Comparison of ENCODE assay signal across 9 mouse cellular contexts in the genomic region with DNA sequence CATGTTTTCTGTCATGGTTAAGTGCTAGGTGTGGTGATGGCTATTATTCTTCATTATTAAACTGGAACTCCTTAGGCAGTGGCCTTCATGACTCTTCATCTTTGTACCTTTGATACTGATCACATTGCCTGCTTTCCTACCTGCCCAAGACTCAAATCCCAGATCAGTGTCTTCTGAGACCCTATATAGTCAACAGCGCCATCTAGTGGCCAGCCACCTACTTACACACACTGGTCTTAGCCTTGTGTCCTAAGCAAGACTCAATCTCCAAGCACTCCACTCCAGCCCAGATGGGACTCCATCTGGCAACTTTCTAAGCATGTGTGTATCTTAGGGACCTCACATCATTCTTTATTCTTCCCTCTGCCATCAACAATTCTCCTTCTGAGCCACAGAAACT.
DNase-seq lines count a peak whose midpoint lies in the region; ATAC-seq and TF ChIP-seq lines count a peak whose summit lies in the region.
"Had no signal": no experiment of that assay in that cellular context is flagged by ENCODE, and none has a peak within 500 bp of the region (broad histone marks: within the 10 kb centered on the region; RNA-seq: fewer than 3 reads in every experiment).

No protein-coding gene starts in this region.

- DNase-seq in CH12.LX (ENCODE audit: extremely low read depth): peak; percentile 82
- DNase-seq in c-Kit-negative CD71-positive TER-119-positive erythroid progenitor cells, embryonic 14.5 days (ENCODE audit: low read depth, low spot score): peak; percentile 46
- peak; percentile 78 to 87 for DNase-seq in heart, postnatal 36 days
- DNase-seq in layer of hippocampus, adult 18-20 months (ENCODE audit: low spot score in 2 of 2): peak; percentile 81 to 94
- peak; percentile 68 for DNase-seq in ovary, postnatal 36 days (ENCODE audit: low spot score)
- DNase-seq in thymus, postnatal 10 days (ENCODE audit: low spot score in 2 of 2): peak; percentile 37 to 82

- TF ChIP-seq RAD21 in CH12.LX (IDR thresholded peaks at IDR 0.05; ENCODE audit: low read depth, low read length): peak; percentile 92

- no peak for TF ChIP-seq POLR2A in CH12.LX (IDR thresholded peaks at IDR 0.05; ENCODE audit: low read depth, low read length)

- H3K79me2 ChIP-seq in CH12.LX (replicated peaks; ENCODE audit: control insufficient read depth, extremely low read depth, insufficient read depth, poor library complexity, severe bottlenecking): no peaks in the 10 kb centered on the region

- dilution Hi-C loops in CH12.LX (cut with MboI; ENCODE audit: extremely low pct_ligation_motif_present, extremely low pct_unique_long_range_greater_than_20kb, low sequenced_read_pairs): no loop called here

- in situ Hi-C loops in CH12.LX (cut with MboI; ENCODE audit: low pct_ligation_motif_present, low pct_unique_long_range_greater_than_20kb, low sequenced_read_pairs): loop anchor here (10.0 to 25.0 kb wide), 3 partner anchors 119 to 316 kb away; no protein-coding TSS in a partner anchor

- no peaks in the 10 kb centered on the region for H3K36me3 ChIP-seq in CH12.LX (replicated peaks in 1 of 2; ENCODE audit: control insufficient read depth in 1 of 2, insufficient read depth in 1 of 2, low read length in 1 of 2)
- no peaks in the 10 kb centered on the region for H3K36me3 ChIP-seq in forebrain, embryonic 12.5 days (replicated peaks)
- no peaks in the 10 kb centered on the region for H3K36me3 ChIP-seq in lung, embryonic 16.5 days (ENCODE audit: control insufficient read depth, insufficient read depth, low read length)

- H3K4me2 ChIP-seq in CH12.LX (ENCODE audit: insufficient read depth, low read depth, poor library complexity, severe bottlenecking): no peak overlapping the region
- H3K4me2 ChIP-seq in forebrain, embryonic 12.5 days: no peak overlapping the region
- H3K4me2 ChIP-seq in lung, embryonic 16.5 days (ENCODE audit: low read depth, low read length): no peak overlapping the region

- no peak overlapping the region for H3K4me3 ChIP-seq in CH12.LX (replicated peaks in 1 of 3; ENCODE audit: low read depth in 2 of 3, low read length in 2 of 3, poor library complexity in 1 of 3)
- no peak overlapping the region for H3K4me3 ChIP-seq in forebrain, embryonic 12.5 days (replicated peaks)
- no peak overlapping the region for H3K4me3 ChIP-seq in lung, embryonic 16.5 days (ENCODE audit: low read length)
- H3K4me3 ChIP-seq: erythroblast, embryonic 14.5 days had no signal

- WGBS in forebrain, embryonic 12.5 days: 0% methylated on average over 1 of the region's 1 CpGs
- 0% methylated on average over 1 of the region's 1 CpGs for WGBS in lung, embryonic 16.5 days

- peak; percentile 85 for ATAC-seq in forebrain, embryonic 12.5 days (ENCODE audit: low FRiP score)
- peak; percentile 74 for ATAC-seq in lung, embryonic 16.5 days (ENCODE audit: low read depth)

- peak; percentile 89 to 93 for TF ChIP-seq CTCF in CH12.LX (conservative IDR thresholded peaks at IDR 0.05 in 1 of 2, IDR thresholded peaks at IDR 0.05 in 1 of 2; ENCODE audit: low read depth in 2 of 2, low read length in 2 of 2)

- no peak overlapping the region for H3K9ac ChIP-seq in CH12.LX (ENCODE audit: insufficient read depth, low read depth)
- H3K9ac ChIP-seq in forebrain, embryonic 12.5 days: no peak overlapping the region
- H3K9ac ChIP-seq in lung, embryonic 16.5 days (ENCODE audit: low read length): no peak overlapping the region

- no peaks in the 10 kb centered on the region for H3K4me1 ChIP-seq in CH12.LX (ENCODE audit: control insufficient read depth in 1 of 2, insufficient read depth in 2 of 2)
- H3K4me1 ChIP-seq in forebrain, embryonic 12.5 days: no peaks in the 10 kb centered on the region
- H3K4me1 ChIP-seq in lung, embryonic 16.5 days (replicated peaks; ENCODE audit: control insufficient read depth, insufficient read depth, low read length): no peaks in the 10 kb centered on the region

- no peaks in the 10 kb centered on the region for H3K9me3 ChIP-seq in CH12.LX (replicated peaks; ENCODE audit: low read length)
- no peaks in the 10 kb centered on the region for H3K9me3 ChIP-seq in forebrain, embryonic 12.5 days
- no peaks in the 10 kb centered on the region for H3K9me3 ChIP-seq in lung, embryonic 16.5 days (ENCODE audit: control insufficient read depth, low read length)

- intact Hi-C loops in heart, postnatal 36 days (cut with DNase I): loop anchor here (1.0 to 10.0 kb wide), 7 partner anchors 75 to 519 kb away; no protein-coding TSS in a partner anchor

- no peak overlapping the region for H3K27ac ChIP-seq in CH12.LX (ENCODE audit: insufficient read depth, low read depth)
- H3K27ac ChIP-seq in forebrain, embryonic 12.5 days: no peak overlapping the region
- no peak overlapping the region for H3K27ac ChIP-seq in lung, embryonic 16.5 days (ENCODE audit: low read length)

- H3K27me3 ChIP-seq in CH12.LX (replicated peaks): no peaks in the 10 kb centered on the region
- no peaks in the 10 kb centered on the region for H3K27me3 ChIP-seq in forebrain, embryonic 12.5 days
- no peaks in the 10 kb centered on the region for H3K27me3 ChIP-seq in lung, embryonic 16.5 days (ENCODE audit: control insufficient read depth, insufficient read depth, low read depth, low read length)

- TF ChIP-seq EP300 in CH12.LX (IDR thresholded peaks at IDR 0.05; ENCODE audit: low read length): no peak

TF ChIP-seq in CH12.LX, 34 proteins besides CTCF, POLR2A, EP300 and RAD21:
- TF ChIP-seq SMC3 (IDR thresholded peaks at IDR 0.05; ENCODE audit: low read depth, low read length): peak; percentile 96
- peak; percentile 80 for TF ChIP-seq ZC3H11A (IDR thresholded peaks at IDR 0.05; ENCODE audit: low read depth, low read length)
- no peak for TF ChIP-seq CHD2 (IDR thresholded peaks at IDR 0.05; ENCODE audit: low read length)
TF ChIP-seq in CH12.LX: peak in this region for 2.
